Mouse (Mus musculus) stomach, postnatal 0 days (tissue): Measurements from ENCODE around the gene Gapvd1. TPM values are rescaled to one million over a fixed set of nuclear protein-coding genes. Genes with fewer than 3 reads are reported as not detected.

Experiments used
- ATAC-seq: fragments of 200-750 bp; cut with Nextera tagmentation; 2 replicates; pipeline ENCODE4 v1.8.0; 2017; ENCODE audit not compliant: low FRiP score, low TSS enrichment
- DNase-seq: peaks from one replicate; pipeline ENCODE4 v3.0.0-alpha.2; 2016; ENCODE audit warnings: low spot score
- H3K27ac ChIP-seq: fragments of 300-500 bp; sonication (generic); replicated peaks from 2 replicates; pipeline ENCODE4 v1.5.1; 2014; ENCODE audit warnings: mild to moderate bottlenecking, control low read depth
- H3K27me3 ChIP-seq: fragments of 300-500 bp; sonication (generic); 2 replicates; pipeline ENCODE4 v1.6.1; 2014; ENCODE audit warnings: low read length; ENCODE audit not compliant: control insufficient read depth, insufficient read depth
- H3K36me3 ChIP-seq: fragments of 300-500 bp; sonication (generic); 2 replicates; pipeline ENCODE4 v1.6.1; 2014; ENCODE audit warnings: low read length, mixed read lengths; ENCODE audit not compliant: control insufficient read depth, insufficient read depth
- H3K4me1 ChIP-seq: fragments of 300-500 bp; sonication (generic); replicated peaks from 2 replicates; pipeline ENCODE4 v1.6.1; 2014; ENCODE audit warnings: antibody characterized with exemption; ENCODE audit not compliant: control insufficient read depth, insufficient read depth
- H3K4me2 ChIP-seq: fragments of 300-500 bp; sonication (generic); replicated peaks from 2 replicates; pipeline ENCODE4 v1.6.1; 2014; ENCODE audit warnings: low read depth, mild to moderate bottlenecking, control low read depth, moderate library complexity
- H3K4me3 ChIP-seq: fragments of 300-500 bp; sonication (generic); 2 replicates; pipeline ENCODE4 v1.5.1; 2014; ENCODE audit warnings: low read depth, low read length, control low read depth
- H3K9ac ChIP-seq: fragments of 300-500 bp; sonication (generic); 2 replicates; pipeline ENCODE4 v1.6.1; 2014; ENCODE audit warnings: mild to moderate bottlenecking, low read length, control low read depth, mixed read lengths
- H3K9me3 ChIP-seq: fragments of 300-500 bp; sonication (generic); 2 replicates; pipeline ENCODE4 v1.6.1; 2016; ENCODE audit warnings: low read length; ENCODE audit not compliant: control insufficient read depth
- CTCF ChIP-seq: IDR thresholded peaks from 2 replicates; pipeline ENCODE4 v1.5.1; 2016; ENCODE audit warnings: antibody characterized with exemption, low read depth, mild to moderate bottlenecking, moderate library complexity
- EP300 ChIP-seq: optimal IDR thresholded peaks from 2 replicates; pipeline ENCODE3; 2016; ENCODE audit warnings: antibody characterized with exemption
- WGBS: fragments of 180-500 bp; shearing (Covaris S2); extraction: QIAGEN DNeasy Blood & Tissue Kit; methylation state at CpG from one replicate; pipeline ENCODE4 v1.1.7; 2014; 5-methylcytosine and 5-hydroxymethylcytosine counted together
- polyA plus RNA-seq: library from polyadenylated mRNA; unstranded; fragments of >200 nt; fragmentation: Nextera tagmentation; extraction: Ambion mirVana; gene quantifications from 2 replicates; pipeline ENCODE4 v1.2.1, GENCODE M21; 2015

The Gapvd1 gene
- polyA plus RNA-seq, 1 experiment from 2014 or later: 40.9 TPM

GRCm38 (mm10) chr2:34725269-34725668 is 29.8 kb downstream of the Gapvd1 start:
- WGBS: 97% methylated on average over 5 of the region's 5 CpGs
- DNase-seq (no peak), ATAC-seq (no peak)
- Histone ChIP-seq H3K9me3 (no peaks in the 10 kb centered on the region), H3K36me3 (peaks cover 26% of the 10 kb centered on the region), H3K4me1 (no peaks in the 10 kb centered on the region), H3K27me3 (no peaks in the 10 kb centered on the region), H3K4me2 (no peak overlapping the region), H3K9ac (no peak overlapping the region), H3K27ac (no peak overlapping the region), H3K4me3 (no peak overlapping the region)
- TF ChIP-seq EP300 (no peak), CTCF (no peak)

GRCm38 (mm10) chr2:34718196-34718595 is 36.8 kb downstream of the Gapvd1 start:
- H3K27me3 ChIP-seq: no peaks in the 10 kb centered on the region
- ATAC-seq (no peak), DNase-seq (no peak)
- no peaks in the 10 kb centered on the region for H3K9me3 ChIP-seq
- no peak overlapping the region for H3K4me2 ChIP-seq
- H3K9ac ChIP-seq: no peak overlapping the region
- WGBS: 73% methylated on average over 2 of the region's 2 CpGs
- H3K36me3 ChIP-seq: peaks cover 21% of the 10 kb centered on the region
- no peaks in the 10 kb centered on the region for H3K4me1 ChIP-seq
- H3K27ac ChIP-seq: no peak overlapping the region
- TF ChIP-seq CTCF (peak; percentile 53), EP300 (no peak)
- no peak overlapping the region for H3K4me3 ChIP-seq

GRCm38 (mm10) chr2:34711904-34712303 is 43.1 kb downstream of the Gapvd1 start:
- no peaks in the 10 kb centered on the region for H3K9me3 ChIP-seq
- DNase-seq (no peak), ATAC-seq (no peak)
- no peak overlapping the region for H3K9ac ChIP-seq
- no peak overlapping the region for H3K4me2 ChIP-seq
- no peaks in the 10 kb centered on the region for H3K27me3 ChIP-seq
- peaks cover 33% of the 10 kb centered on the region for H3K36me3 ChIP-seq
- 95% methylated on average over 6 of the region's 6 CpGs for WGBS
- TF ChIP-seq EP300 (no peak), CTCF (no peak)
- no peak overlapping the region for H3K27ac ChIP-seq
- H3K4me1 ChIP-seq: no peaks in the 10 kb centered on the region
- H3K4me3 ChIP-seq: no peak overlapping the region

- H3K36me3 ChIP-seq: peaks cover 39% of the 10 kb centered on the region
- H3K4me1 ChIP-seq: no peaks in the 10 kb centered on the region
- no peak overlapping the region for H3K9ac ChIP-seq
- 82% methylated on average over 1 of the region's 1 CpGs for WGBS
- H3K4me3 ChIP-seq: no peak overlapping the region
- no peak for TF ChIP-seq CTCF
- no peak for TF ChIP-seq EP300
- H3K4me2 ChIP-seq: no peak overlapping the region
- H3K27me3 ChIP-seq: no peaks in the 10 kb centered on the region
- H3K27ac ChIP-seq: no peak overlapping the region
- DNase-seq (no peak), ATAC-seq (no peak)
- H3K9me3 ChIP-seq: no peaks in the 10 kb centered on the region
These were observed 46.4 kb downstream of the Gapvd1 start for GRCm38 (mm10) chr2:34708675-34709074.

GRCm38 (mm10) chr2:34696592-34696991 is 58.4 kb downstream of the Gapvd1 start:
- Histone ChIP-seq H3K36me3 (peaks cover 30% of the 10 kb centered on the region), H3K4me3 (no peak overlapping the region)
- ATAC-seq: no peak

GRCm38 (mm10) chr2:34692861-34693260 is 62.2 kb downstream of the Gapvd1 start:
- TF ChIP-seq EP300: no peak
- no peak for TF ChIP-seq CTCF

More at GRCm38 (mm10) chr2:34696592-34696991, 58.4 kb downstream of the Gapvd1 start:
- Histone ChIP-seq H3K27me3 (no peaks in the 10 kb centered on the region), H3K9me3 (no peaks in the 10 kb centered on the region), H3K9ac (no peak overlapping the region), H3K4me1 (no peaks in the 10 kb centered on the region), H3K27ac (no peak overlapping the region), H3K4me2 (no peak overlapping the region)
- DNase-seq: no peak
- TF ChIP-seq EP300 (no peak), CTCF (no peak)

More at GRCm38 (mm10) chr2:34692861-34693260, 62.2 kb downstream of the Gapvd1 start:
- WGBS: 93% methylated on average over 10 of the region's 10 CpGs
- DNase-seq: no peak
- no peak overlapping the region for H3K4me3 ChIP-seq
- no peak overlapping the region for H3K4me2 ChIP-seq
- no peak overlapping the region for H3K27ac ChIP-seq
- peaks cover 25% of the 10 kb centered on the region; the same call in 1 of the 2 replicates for H3K36me3 ChIP-seq
- no peak overlapping the region for H3K9ac ChIP-seq
- no peaks in the 10 kb centered on the region for H3K9me3 ChIP-seq
- H3K27me3 ChIP-seq: no peaks in the 10 kb centered on the region
- no peaks in the 10 kb centered on the region for H3K4me1 ChIP-seq
- no peak for ATAC-seq
